Mouse (Mus musculus) embryonic facial prominence, embryonic 13.5 days (tissue): Measurements from ENCODE around the gene Nexn. TPM values are rescaled to one million over a fixed set of nuclear protein-coding genes. Genes with fewer than 3 reads are reported as not detected.

Source experiments
- ATAC-seq: fragments of 200-750 bp; cut with Nextera tagmentation; 2 replicates; pipeline ENCODE4 v1.8.0; 2017; ENCODE audit warnings: low read depth; ENCODE audit not compliant: insufficient number of reproducible peaks, insufficient read depth, low FRiP score, low TSS enrichment
- H3K27ac ChIP-seq: fragments of 300-500 bp; sonication (generic); 2 replicates; pipeline ENCODE4 v1.5.1; 2015; ENCODE audit warnings: moderate library complexity, mild to moderate bottlenecking, inconsistent platforms
- H3K27me3 ChIP-seq: fragments of 300-500 bp; sonication (generic); 2 replicates; pipeline ENCODE4 v1.6.1; 2015; ENCODE audit warnings: mild to moderate bottlenecking, inconsistent platforms
- H3K36me3 ChIP-seq: fragments of 300-500 bp; sonication (generic); 2 replicates; pipeline ENCODE4 v1.6.1; 2015; ENCODE audit warnings: mild to moderate bottlenecking, inconsistent platforms
- H3K4me1 ChIP-seq: fragments of 300-500 bp; sonication (generic); 2 replicates; pipeline ENCODE4 v1.6.1; 2015; ENCODE audit warnings: inconsistent platforms
- H3K4me2 ChIP-seq: fragments of 300-500 bp; sonication (generic); 2 replicates; pipeline ENCODE4 v1.6.1; 2015; ENCODE audit warnings: moderate library complexity, mild to moderate bottlenecking, inconsistent platforms
- H3K4me3 ChIP-seq: fragments of 300-500 bp; sonication (generic); 2 replicates; pipeline ENCODE4 v1.5.1; 2015; ENCODE audit warnings: mild to moderate bottlenecking, inconsistent platforms
- H3K9ac ChIP-seq: fragments of 300-500 bp; sonication (generic); 2 replicates; pipeline ENCODE4 v1.6.1; 2015; ENCODE audit warnings: mild to moderate bottlenecking, inconsistent platforms
- H3K9me3 ChIP-seq: fragments of 300-500 bp; sonication (generic); 2 replicates; pipeline ENCODE4 v1.6.1; 2016; ENCODE audit warnings: inconsistent platforms
- WGBS: fragments of 180-500 bp; shearing (Covaris S2); methylation state at CpG from one replicate; pipeline ENCODE4 v1.1.7; 2015; ENCODE audit warnings: mixed read lengths; 5-methylcytosine and 5-hydroxymethylcytosine counted together
- polyA plus RNA-seq: library from polyadenylated mRNA; unstranded; fragments of >200 nt; fragmentation: Nextera tagmentation; extraction: Ambion mirVana; gene quantifications from 2 replicates; pipeline ENCODE4 v1.2.1, GENCODE M21; 2015

Nexn gene
- polyA plus RNA-seq, 1 experiment from 2014 or later, result 9.6 TPM

- 95% methylated on average over 3 of the region's 3 CpGs for WGBS
- Histone ChIP-seq H3K27me3 (no peaks in the 10 kb centered on the region), H3K4me1 (peaks cover 9% of the 10 kb centered on the region), H3K4me2 (no peak overlapping the region), H3K36me3 (peaks cover 27% of the 10 kb centered on the region), H3K9me3 (no peaks in the 10 kb centered on the region), H3K9ac (no peak overlapping the region), H3K4me3 (no peak overlapping the region), H3K27ac (no peak overlapping the region)
- ATAC-seq, result no peak
These were observed 10.8 kb upstream of the Nexn start for GRCm38 (mm10) chr3:152276935-152277334.

GRCm38 (mm10) chr3:152275008-152275407, 8.9 kb upstream of the Nexn start:
- peaks cover 9% of the 10 kb centered on the region for H3K4me1 ChIP-seq
- H3K27me3 ChIP-seq, result no peaks in the 10 kb centered on the region
- no peak overlapping the region for H3K27ac ChIP-seq
- WGBS, result 73% methylated on average over 8 of the region's 8 CpGs
- H3K4me2 ChIP-seq, result no peak overlapping the region
- peaks cover 17% of the 10 kb centered on the region for H3K36me3 ChIP-seq
- no peak overlapping the region for H3K9ac ChIP-seq
- H3K9me3 ChIP-seq, result no peaks in the 10 kb centered on the region
- H3K4me3 ChIP-seq, result no peak overlapping the region
- ATAC-seq, result no peak

- Histone ChIP-seq H3K27me3 (0 out of 2 replicates have a peak, but pooled peaks cover under 1% of the 10 kb centered on the region), H3K9ac (no peak overlapping the region), H3K36me3 (peaks cover 17% of the 10 kb centered on the region), H3K4me3 (no peak overlapping the region), H3K27ac (no peak overlapping the region), H3K4me2 (no peak overlapping the region), H3K9me3 (no peaks in the 10 kb centered on the region), H3K4me1 (peaks cover 4% of the 10 kb centered on the region; the same call in 1 of the 2 replicates)
- WGBS, result 88% methylated on average over 20 of the region's 20 CpGs
- no peak for ATAC-seq
These were observed 7.0 kb upstream of the Nexn start for GRCm38 (mm10) chr3:152272974-152273685.

- Histone ChIP-seq H3K9ac (no peak overlapping the region), H3K4me1 (no peaks in the 10 kb centered on the region), H3K4me2 (no peak overlapping the region), H3K27me3 (peaks cover 13% of the 10 kb centered on the region; the same call in 1 of the 2 replicates), H3K9me3 (no peaks in the 10 kb centered on the region), H3K27ac (no peak overlapping the region), H3K4me3 (no peak overlapping the region), H3K36me3 (peaks cover 14% of the 10 kb centered on the region)
- 83% methylated on average over 6 of the region's 6 CpGs for WGBS
- no peak for ATAC-seq
These were observed 5.7 kb upstream of the Nexn start for GRCm38 (mm10) chr3:152271876-152272275.

DNA sequence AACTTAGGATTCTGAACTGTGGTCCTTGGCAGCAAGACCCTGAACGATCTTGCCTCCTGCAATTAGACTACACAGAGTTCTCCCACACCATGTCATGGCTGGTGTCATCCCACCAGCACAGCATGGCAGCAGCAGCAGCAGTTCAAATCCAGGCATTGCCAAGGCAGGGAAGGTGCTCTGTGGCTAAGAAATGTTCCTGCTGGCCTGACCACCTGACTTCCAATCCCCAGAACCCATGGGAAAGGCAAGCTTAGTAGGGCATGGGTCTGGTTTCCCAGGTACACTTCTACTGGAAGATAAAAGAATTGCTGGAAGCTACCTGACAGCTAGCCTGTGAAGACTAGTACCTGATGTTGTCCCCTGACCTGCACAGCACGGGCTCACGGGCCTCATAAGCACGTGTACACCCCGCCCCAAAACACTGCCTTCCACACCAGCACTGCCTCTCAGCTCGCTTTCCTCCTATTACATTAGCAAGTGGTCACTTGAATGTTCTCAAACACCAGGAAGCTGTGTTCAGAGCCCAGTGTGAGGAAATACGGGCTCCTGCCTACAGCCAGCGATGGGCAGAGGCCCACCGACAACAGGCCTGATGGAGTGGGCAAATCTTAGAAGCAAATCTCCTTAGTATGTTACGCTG, 5.0 kb upstream of the Nexn start:
- Histone ChIP-seq H3K4me1 (peaks cover 5% of the 10 kb centered on the region; the same call in 1 of the 2 replicates), H3K36me3 (peaks cover 7% of the 10 kb centered on the region), H3K9me3 (no peaks in the 10 kb centered on the region), H3K9ac (no peak overlapping the region), H3K4me3 (no peak overlapping the region), H3K4me2 (no peak overlapping the region), H3K27me3 (peaks cover 20% of the 10 kb centered on the region), H3K27ac (no peak overlapping the region)
- WGBS, result 89% methylated on average over 10 of the region's 10 CpGs
- no peak for ATAC-seq

DNA sequence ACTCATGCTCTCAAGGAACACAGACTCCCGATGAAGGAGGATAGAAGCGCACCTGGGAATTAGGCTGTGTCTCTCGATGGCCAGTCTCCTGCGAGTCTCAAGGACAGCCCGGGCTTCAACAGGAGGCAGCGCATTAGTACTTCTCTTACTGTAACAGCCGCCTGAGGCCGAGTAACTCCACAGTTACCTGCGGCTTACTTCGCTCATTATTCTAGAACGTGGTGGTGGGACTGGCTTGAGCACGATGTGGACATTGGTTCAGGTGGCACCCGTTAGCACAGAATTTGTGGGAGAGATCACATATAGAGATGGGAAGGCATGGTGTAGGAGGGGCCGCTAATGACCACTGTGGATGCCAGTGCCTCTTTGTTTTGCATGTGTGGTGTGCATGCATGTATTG, 1.9 kb upstream of the Nexn start:
- WGBS, result 88% methylated on average over 14 of the region's 14 CpGs
- 0 out of 2 replicates have a peak, but pooled peaks cover 2% of the 10 kb centered on the region for H3K36me3 ChIP-seq
- no peak overlapping the region for H3K4me3 ChIP-seq
- no peak for ATAC-seq
- H3K9ac ChIP-seq, result no peak overlapping the region
- no peak overlapping the region for H3K4me2 ChIP-seq
- H3K9me3 ChIP-seq, result no peaks in the 10 kb centered on the region
- peaks cover 41% of the 10 kb centered on the region for H3K27me3 ChIP-seq
- H3K4me1 ChIP-seq, result peaks cover 16% of the 10 kb centered on the region
- H3K27ac ChIP-seq, result no peak overlapping the region

DNA sequence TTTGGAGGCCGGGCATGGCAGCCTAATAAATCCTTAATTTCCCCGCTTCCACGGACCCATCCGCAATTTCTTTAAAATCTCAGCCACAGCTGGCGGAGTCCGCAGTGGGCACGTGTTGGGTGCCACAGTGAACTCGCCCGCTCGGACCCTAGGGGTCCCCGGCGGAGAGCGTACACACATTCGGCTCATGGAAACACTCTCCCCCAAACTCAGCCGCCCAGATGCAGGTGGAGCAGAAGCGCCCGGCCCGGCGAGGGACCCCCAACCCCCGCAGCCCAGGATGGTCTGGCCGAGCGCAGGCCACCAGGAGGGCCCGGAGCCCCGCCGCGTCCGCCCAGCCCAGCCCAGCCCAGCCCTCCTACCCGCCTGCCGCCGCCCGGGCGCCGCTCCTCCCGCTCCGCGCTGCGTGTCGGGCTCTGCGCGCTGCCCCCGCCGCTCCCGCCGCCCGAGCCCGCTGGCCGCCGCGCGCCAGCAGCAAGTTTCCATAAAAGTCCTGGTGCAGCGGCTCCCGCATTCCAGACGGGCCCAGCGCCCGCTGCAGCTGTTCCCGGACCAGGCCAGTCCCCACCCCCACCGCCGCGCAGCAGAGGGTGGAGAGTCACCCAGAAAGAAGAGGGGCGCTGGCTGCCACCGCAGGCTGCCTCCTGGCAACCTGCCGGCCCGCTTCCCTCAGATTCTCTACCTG, 657 bp downstream of the Nexn start:
- Histone ChIP-seq H3K9ac (peak overlapping the region; percentile 84), H3K4me1 (peaks cover 28% of the 10 kb centered on the region), H3K9me3 (no peaks in the 10 kb centered on the region), H3K4me3 (peak overlapping the region; percentile 64), H3K27ac (peak overlapping the region; percentile 51; the same call in 1 of the 2 replicates), H3K4me2 (peak overlapping the region; percentile 97), H3K36me3 (no peaks in the 10 kb centered on the region), H3K27me3 (peaks cover 59% of the 10 kb centered on the region)
- ATAC-seq, result peak; percentile 85
- WGBS, result under 1% methylated on average over 63 of the region's 63 CpGs

- ATAC-seq, result no peak
- Histone ChIP-seq H3K9me3 (no peaks in the 10 kb centered on the region), H3K4me2 (peak overlapping the region; percentile 97), H3K4me1 (peaks cover 28% of the 10 kb centered on the region), H3K4me3 (peak overlapping the region; percentile 64), H3K27me3 (peaks cover 59% of the 10 kb centered on the region), H3K9ac (0 out of 2 replicates have a peak overlapping the region, but pooled peaks have one; percentile 84), H3K27ac (no peak overlapping the region), H3K36me3 (no peaks in the 10 kb centered on the region)
- 51% methylated on average over 12 of the region's 12 CpGs for WGBS
These were observed 1.3 kb downstream of the Nexn start for GRCm38 (mm10) chr3:152264830-152265229.

DNA sequence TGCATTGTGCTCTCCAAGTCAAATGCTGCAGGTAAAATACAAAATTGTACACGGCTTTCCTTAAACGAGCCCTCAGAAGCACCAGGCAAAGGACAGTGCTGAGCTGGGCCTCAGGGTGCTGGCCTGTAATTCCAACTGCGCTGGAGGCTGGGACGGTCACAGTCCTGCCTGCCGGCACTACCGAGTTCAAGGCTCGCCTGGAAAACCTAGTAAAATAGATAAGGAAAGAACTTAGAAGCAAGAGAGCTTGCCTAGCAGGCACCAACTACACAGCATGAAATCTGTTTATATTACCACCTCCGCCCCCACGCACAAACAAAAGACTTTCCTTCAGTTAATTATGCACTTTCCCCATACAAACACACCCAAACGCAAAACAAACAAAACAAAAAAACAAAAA, 1.8 kb downstream of the Nexn start:
- no peaks in the 10 kb centered on the region for H3K9me3 ChIP-seq
- H3K4me1 ChIP-seq, result peaks cover 28% of the 10 kb centered on the region
- no peak for ATAC-seq
- H3K9ac ChIP-seq, result no peak overlapping the region
- H3K36me3 ChIP-seq, result no peaks in the 10 kb centered on the region
- no peak overlapping the region for H3K27ac ChIP-seq
- WGBS, result 49% methylated on average over 10 of the region's 10 CpGs
- H3K4me3 ChIP-seq, result no peak overlapping the region
- H3K4me2 ChIP-seq, result 0 out of 2 replicates have a peak overlapping the region, but pooled peaks have one; percentile 1
- peaks cover 59% of the 10 kb centered on the region for H3K27me3 ChIP-seq

DNA sequence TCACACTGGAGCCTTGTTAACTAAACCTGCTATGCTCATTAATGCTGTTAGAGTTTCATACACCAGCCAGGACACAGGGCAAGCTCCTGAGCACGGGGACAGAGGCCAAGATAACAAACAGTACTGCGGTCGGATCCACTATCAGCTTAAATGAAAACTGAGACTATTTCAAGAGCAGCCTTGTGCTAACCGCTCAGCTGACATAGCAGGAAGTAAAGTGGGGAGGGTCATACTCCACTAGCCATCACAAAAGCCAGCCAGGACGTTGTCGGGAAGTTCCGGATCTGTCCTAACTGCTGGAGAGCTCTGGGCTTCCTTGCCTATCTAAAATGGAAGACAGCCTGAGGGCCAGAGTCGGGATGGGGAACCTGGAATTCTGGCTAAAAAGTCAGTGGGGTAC, 4.2 kb downstream of the Nexn start:
- Histone ChIP-seq H3K9ac (no peak overlapping the region), H3K4me1 (peaks cover 28% of the 10 kb centered on the region), H3K4me3 (no peak overlapping the region), H3K36me3 (no peaks in the 10 kb centered on the region), H3K4me2 (peak overlapping the region; percentile 14; the same call in 1 of the 2 replicates), H3K9me3 (no peaks in the 10 kb centered on the region), H3K27ac (no peak overlapping the region), H3K27me3 (peaks cover 47% of the 10 kb centered on the region)
- ATAC-seq, result no peak
- WGBS, result 17% methylated on average over 8 of the region's 8 CpGs

DNA sequence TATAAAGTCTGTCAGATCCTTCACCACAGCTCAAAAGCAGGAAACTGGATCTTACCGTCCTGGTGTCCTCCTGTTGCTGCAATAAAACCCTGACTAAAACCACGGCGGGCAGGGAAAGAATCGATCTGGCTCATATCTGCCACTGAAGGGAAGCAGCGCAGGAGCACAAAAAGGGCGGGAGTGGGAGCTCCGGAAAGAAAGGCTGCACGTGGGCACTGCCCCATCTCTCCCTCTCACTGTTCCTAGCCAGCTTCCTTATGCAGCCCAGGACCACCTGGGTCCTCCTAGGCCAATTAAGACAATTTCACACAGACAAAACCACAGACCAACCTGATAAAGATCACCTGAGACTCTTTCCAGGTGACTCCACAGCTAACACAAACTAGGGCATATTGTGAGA, 4.7 kb downstream of the Nexn start:
- Histone ChIP-seq H3K9me3 (no peaks in the 10 kb centered on the region), H3K36me3 (no peaks in the 10 kb centered on the region), H3K9ac (no peak overlapping the region), H3K27me3 (peaks cover 42% of the 10 kb centered on the region), H3K4me1 (peaks cover 25% of the 10 kb centered on the region), H3K4me3 (no peak overlapping the region), H3K4me2 (no peak overlapping the region), H3K27ac (no peak overlapping the region)
- ATAC-seq, result no peak
- WGBS, result 44% methylated on average over 8 of the region's 8 CpGs
